Mouse (Mus musculus): ENCODE data around the gene Snx13. TPM values are rescaled to one million over a fixed set of nuclear protein-coding genes. Genes with fewer than 3 reads are reported as not detected.

The Snx13 gene
- polyA plus RNA-seq, 1 experiment from 2014 or later = 23.2 TPM

MicroRNAs within 50 kb of the gene (microRNA counts, 519-probe panel; counts per million panel counts)
- not detected for microRNA mmu-miR-680

Small RNAs within 50 kb of the gene (microRNA-seq; reads per million reads assigned to microRNA genes)
- not detected for gene Mir680-3

Other genes with a start within 250 kb of the Snx13 start
- gene Hdac9, start 130.1 kb upstream of the Snx13 start, polyA plus RNA-seq (2016; fragmentation: Nextera tagmentation; extraction: Ambion mirVana) = 10.6 and 13.0 TPM in 2 replicates
- not detected in 2 replicates for gene Prps1l1, start 62.4 kb upstream of the Snx13 start, polyA plus RNA-seq (2016; fragmentation: Nextera tagmentation; extraction: Ambion mirVana)